Mouse (Mus musculus) heart, postnatal 25 days (tissue): ENCODE measurements around the gene Bmp4. TPM values are rescaled to one million over a fixed set of nuclear protein-coding genes. Genes with fewer than 3 reads are reported as not detected.

Experiments used
- DNase-seq: peaks from one replicate; pipeline ENCODE4 v3.0.0; 2022; ENCODE audit warnings: low spot score
- intact Hi-C: fragments of 180-260 bp; cut with DNase I; formaldehyde crosslinking; loops from one replicate; pipeline ENCODE4 v1.15.1; 2025
- total RNA-seq, 2 experiments: library from RNA; stranded (reverse); gene quantifications; 2 replicates each; pipeline ENCODE4 v1.2.3; 2021

Bmp4 gene
- total RNA-seq, 2 experiments from 2014 or later: 9.7 to 15.9 TPM

DNA sequence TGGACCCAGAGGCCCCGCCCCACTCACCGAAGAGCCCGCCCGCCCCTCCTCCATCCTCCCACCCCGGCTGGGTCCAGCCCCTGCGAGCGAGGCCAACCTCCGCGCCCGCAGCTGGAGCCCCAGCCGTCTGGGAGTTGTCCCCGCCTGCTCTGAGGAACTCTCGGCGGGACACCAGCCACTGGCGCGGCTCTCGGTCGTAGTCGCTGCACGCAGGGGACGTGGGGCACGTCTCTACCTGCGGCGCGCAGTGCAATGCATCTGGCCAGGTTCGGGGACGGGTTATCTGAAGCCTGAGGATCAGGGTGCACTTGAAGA lies 3.2 kb downstream of the Bmp4 start:
- peak; percentile 80 for DNase-seq
- intact Hi-C loops: loop anchor here (2.0 to 10.0 kb wide), 8 partner anchors 71 to 395 kb away; no protein-coding TSS in a partner anchor

DNA sequence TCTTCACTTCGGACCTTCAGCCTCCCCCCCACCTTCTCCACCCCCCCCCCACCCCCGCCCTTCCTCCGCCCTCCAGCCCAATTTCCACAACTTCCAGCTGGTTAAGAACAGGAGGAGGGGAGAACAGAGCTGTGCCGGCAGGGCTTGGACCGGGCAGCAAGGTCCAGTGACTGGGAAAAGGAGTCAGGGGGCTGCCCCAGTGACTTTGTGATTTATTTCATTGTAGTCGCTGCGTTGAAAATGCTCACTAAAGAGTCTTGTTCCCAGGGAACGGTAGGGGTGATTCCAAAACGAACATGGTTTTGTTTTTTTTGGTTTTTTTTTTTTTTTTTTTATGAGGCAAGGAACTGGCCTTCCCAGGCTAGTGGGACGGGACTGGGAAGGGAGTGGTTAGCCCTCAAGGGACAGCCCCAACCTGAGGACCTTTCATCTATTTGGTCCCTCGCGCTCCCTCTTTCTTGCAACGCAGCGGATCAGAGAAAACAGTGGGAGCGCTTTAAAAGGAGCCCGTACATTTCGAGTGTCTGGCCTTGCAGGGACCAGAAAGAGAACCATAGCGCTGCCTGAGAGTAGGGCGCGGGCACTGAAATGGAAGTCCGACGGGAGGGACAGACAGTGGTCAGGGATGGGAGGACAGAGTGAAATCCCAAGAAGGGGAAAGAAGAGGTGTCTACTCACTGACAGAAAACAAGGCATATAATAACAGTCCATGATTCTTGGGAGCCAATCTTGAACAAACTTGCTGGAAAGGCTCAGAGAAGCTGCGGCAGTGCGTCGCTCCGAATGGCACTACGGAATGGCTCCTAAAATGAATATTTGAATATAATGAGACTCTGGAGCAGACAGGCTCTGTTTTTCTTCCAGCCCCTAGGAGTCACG lies 3.8 kb downstream of the Bmp4 start:
- intact Hi-C loops: loop anchor here (2.0 to 10.0 kb wide), 8 partner anchors 70 to 394 kb away; no protein-coding TSS in a partner anchor
- no peak for DNase-seq

DNA sequence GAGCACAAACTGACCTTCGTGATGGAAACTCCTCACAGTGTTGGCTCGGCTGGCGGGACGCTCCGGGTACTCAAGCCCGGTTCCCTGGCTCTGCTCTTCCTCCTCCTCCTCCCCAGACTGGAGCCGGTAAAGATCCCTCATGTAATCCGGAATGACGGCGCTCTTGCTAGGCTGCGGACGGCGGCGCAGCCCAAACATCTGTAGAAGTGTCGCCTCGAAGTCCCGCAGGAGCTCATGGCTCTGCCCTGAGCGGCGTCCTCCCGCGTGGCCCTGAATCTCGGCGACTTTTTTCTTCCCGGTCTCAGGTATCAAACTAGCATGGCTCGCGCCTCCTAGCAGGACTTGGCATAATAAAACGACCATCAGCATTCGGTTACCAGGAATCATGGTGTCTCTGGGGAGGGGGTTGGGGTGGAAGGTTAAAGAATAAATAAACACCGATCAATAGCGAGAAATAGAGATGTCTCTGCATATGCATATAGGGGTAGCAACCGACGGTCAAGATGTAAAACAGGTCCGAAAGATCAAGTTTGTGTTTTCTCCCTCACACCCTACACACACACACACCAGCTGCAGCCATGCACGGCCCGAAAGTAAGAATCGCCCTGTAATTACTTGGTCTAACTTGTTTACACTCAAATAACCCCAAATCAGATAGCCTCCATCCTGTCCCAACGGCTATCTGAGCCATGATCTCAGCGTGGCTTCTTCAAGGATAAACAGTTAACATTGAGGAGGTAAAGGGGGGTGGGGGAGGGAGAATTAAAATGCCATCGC lies 4.6 kb downstream of the Bmp4 start:
- no peak for DNase-seq
- intact Hi-C loops: loop anchor here (2.0 to 10.0 kb wide), 8 partner anchors 69 to 394 kb away; no protein-coding TSS in a partner anchor

DNA sequence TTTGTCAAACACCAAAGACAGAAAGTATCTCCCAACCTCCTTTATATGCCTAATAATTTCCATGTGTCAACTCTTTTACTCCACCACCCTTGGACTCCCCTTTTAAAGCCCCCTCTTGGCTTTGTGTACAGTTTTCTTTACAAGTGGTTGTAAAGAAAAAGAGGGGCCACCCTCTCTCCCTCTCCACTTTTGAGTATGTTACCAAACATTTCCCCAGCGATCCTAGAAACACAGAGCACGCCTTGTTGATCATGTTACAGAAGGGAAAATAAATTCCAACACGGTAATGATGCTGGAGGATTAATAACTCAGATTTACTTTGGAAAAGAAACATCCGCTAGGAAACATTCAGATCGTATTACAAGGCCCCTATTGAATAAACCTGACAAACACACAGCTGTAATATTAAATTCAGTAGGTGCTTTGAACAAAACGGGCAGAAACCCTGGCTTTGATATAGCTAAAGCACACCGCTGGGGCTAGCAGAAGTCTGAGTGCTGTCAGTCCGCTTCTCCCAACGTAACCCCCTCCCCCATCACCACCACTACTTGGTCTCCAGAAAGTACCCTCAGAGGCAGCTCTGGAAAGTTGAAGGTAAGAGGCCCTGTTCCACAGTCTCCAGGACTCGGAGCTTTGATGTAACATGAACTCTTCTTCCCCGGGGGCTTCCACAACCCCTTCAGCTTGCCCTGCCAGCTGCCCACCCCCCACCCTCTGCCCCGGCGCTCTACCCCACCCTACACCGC lies 5.3 kb downstream of the Bmp4 start:
- intact Hi-C loops: loop anchor here (5.0 to 10.0 kb wide), 7 partner anchors 83 to 393 kb away; no protein-coding TSS in a partner anchor
- no peak for DNase-seq

DNA sequence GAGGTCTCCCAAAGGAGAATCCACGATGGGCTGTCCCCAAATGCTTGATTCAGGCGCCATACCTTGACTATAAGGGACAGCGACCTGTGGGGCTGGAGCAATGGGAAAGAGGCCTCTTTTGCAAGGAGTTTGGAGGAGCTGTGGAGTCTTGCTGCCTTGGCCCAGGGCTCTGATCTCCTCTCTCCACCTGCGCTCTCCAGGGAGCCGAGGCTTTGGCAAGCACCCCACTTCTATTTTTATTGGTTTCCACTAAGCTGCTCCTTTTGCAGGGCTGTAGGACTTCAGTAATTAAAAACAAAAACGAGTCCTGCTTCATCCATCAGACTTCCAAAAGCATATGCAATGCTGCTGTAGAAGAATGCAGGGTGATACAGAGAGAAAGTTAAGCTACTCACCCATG lies 9.0 kb downstream of the Bmp4 start:
- DNase-seq: no peak
- intact Hi-C loops: loop anchor here (10.0 kb wide), 2 partner anchors 307 to 343 kb away; no protein-coding TSS in a partner anchor

DNA sequence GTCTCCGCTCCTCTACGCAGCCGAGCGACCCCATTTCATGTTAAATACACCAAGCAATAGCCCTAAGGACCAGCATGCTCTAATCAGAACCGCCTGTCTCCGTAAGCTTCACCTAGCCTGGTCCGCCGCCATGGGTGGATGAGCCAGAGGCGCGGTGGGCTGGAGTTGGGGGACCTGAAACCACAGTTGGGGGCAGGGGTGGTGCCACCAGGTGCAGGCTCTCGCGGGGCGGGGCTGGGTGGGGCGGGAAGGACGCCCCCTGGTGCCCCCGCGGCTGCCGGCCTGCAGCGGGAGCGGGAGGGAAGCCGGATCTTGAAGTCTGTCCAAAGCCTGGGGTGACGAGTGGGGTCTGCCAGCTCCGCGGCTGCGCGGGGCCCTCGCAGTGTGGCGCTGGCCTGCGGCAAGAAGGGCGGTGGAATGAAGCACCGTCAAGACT lies 10.2 kb downstream of the Bmp4 start:
- no peak for DNase-seq
- intact Hi-C loops: loop anchor here (10.0 kb wide), 2 partner anchors 306 to 344 kb away; no protein-coding TSS in a partner anchor

DNA sequence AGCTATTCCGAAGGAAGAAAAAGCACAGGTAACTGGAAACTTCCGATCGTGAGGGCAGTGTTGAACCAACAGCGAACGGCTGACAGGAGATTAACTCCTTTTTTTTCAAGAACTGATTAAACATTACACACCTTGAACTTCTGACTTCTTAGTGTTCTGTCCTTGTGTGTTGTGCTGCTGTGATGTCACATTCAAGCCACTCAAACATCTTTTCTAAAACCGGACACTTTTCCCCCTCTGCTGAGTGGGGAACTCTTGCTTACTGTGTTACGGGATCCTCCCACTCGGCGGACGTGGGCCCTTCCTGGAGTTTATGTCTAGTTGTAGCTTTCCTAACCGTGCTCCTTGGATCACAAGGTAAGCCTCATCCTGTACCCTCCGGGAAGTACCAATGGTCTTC lies 11.2 kb downstream of the Bmp4 start, which contains the start of gene Gm15217:
Gm15217 (plus strand) TSS at position 130 of the 400 bp plus-strand sequence.
- no peak for DNase-seq
- intact Hi-C loops: no loop called here

DNA sequence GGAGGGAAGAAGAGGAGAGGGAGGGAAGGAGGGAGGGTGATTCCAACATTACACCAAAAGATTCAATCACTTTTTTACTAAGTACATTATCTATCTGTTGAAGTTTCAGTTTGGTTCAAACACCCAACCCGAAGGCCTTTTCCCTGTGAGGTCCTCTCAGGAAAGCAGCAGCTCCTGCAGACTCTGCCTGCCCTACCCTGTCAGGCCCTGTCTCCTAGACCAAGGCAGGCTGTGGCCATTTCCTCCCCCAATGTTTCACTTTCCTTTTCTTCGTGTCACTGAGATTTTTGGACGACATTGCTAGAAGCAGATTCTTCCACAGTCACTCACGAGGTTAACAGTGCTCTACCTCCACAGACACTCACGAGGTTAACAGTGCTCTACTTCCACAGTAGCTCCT lies 14.7 kb downstream of the Bmp4 start:
- intact Hi-C loops: no loop called here
- DNase-seq: no peak

DNA sequence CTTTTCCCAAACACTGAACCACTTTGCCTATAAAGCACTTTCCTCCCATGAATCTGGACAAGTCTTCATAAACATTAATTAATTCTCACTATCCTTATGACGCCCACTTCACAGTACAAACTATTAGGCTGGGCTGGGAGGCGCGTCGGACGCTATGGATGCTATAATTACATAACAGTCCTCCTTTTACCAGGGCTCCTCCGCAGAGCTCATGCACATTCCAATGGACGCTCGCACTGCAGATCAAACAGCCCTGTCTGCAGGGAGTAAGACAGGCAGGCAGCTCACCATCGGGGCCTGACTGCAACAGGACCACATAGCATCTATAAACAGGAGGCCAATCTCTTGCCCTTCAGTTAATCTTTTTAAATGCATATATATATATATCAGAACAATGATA lies 18.0 kb downstream of the Bmp4 start:
- DNase-seq: no peak
- intact Hi-C loops: no loop called here

DNA sequence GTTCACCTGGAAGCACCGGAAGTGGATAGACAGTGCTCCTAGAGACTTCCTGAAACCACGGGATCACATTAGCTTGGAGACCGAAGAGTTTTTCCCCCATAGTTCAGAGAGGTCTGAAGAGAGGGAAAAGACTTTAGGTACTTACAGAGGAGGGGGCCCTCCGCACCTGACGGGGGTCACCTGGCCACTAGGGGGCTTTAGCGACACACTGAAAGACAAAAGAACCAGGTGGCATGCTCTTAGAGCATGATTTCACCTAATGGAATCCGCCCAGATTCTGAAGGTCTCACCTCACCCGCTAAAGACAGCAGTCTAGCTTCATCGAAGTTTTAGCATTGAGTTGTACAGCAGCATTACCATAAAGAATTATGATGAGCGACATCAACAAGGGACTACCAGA lies 27.3 kb downstream of the Bmp4 start:
- intact Hi-C loops: no loop called here
- DNase-seq: no peak

DNA sequence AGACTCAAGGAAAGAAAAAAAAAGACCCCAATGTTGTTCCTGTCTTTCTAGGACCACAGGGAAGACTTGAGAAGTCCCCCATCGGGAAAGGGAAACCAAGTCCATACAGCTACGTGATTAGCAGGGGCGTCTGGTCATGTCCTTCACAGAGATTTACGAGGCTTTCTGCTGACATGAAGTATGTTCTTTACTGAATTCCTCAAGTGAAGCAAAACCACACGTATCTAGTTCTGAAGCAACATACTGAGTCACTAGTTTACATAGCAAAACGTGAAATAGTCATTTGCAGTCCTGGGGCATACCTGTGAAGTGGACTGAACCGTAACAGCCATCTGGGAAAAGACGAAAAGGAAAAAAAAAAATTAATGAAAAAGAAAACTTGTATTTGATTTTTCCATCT lies 32.8 kb downstream of the Bmp4 start:
- intact Hi-C loops: no loop called here

DNA sequence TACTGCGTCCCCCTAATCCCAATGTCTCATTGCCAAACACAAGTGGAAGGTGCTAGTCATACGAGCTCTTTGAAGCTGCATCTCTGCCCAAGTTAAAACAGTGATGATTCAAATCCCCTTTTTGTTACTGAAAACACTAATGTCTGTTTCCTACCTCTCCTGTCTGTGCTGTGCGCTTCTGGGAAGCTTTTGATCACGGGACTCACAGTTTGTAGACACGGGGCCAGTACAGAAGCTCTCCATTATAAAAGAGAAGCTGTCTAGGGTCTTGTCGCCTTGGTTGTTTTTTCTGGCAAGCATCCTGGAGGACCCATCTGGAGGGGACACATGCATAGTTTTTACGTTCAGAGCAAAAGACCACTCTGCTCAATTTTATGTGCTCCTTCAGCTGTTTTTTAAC lies 33.2 kb downstream of the Bmp4 start:
- intact Hi-C loops: no loop called here
- DNase-seq: no peak

More for the DNA sequence above, 32.8 kb downstream of the Bmp4 start:
- DNase-seq: no peak

DNA sequence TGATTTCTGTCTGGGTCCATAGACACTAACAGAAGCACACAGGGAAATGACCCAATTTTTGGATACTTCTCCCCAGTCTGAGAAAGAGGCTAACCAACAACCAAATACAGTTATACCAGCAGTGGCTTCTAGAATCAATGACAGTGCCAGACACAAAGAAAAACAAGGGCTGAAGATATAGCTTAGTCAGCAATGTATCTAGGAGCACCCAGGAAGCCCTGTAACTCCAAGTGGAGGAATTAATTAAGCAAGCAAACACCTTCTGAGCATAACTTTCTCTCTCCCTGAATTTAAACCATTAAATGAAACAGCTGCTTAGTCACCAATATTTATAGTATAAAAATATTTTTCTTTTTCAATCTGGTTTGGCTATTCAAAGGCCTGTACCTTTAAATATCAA lies 45.7 kb downstream of the Bmp4 start:
- intact Hi-C loops: no loop called here
- DNase-seq: no peak

DNA sequence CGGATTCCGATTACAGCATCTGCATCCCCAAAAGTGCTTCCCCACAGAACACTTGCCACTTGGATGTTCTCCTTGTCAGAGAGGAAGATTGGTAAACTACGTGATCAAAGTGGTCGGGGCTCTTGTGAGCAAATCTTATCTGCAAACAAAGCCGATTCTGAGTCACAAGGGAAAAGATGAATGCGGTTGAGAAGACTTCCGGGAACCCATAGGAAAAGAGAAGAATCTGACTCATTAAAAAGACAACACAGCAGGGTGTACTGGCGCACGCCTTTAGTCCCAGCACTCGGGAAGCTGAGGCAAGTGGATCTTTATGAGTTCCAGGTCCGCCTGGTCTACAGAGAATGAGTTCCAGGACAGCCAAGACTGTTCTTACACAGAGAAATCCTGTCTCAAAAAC lies 51.7 kb downstream of the Bmp4 start:
- intact Hi-C loops: no loop called here
- DNase-seq: no peak

Other genes with a start within 250 kb of the Bmp4 start
- not detected for gene Gm15217, start 11.3 kb downstream of the Bmp4 start, total RNA-seq